Mouse (Mus musculus) liver, embryonic 14.5 days (tissue): ENCODE measurements at regions not wholly inside any gene's neighbourhood (a gene's known extent, or its start where the extent isn't known, plus 50 kb on each side); places are given as distances from the start of the nearest gene placed in this dataset.

Experiments used
- ATAC-seq: fragments of 200-750 bp; cut with Nextera tagmentation; 2 replicates; pipeline ENCODE4 v1.8.0; 2017; ENCODE audit warnings: moderate number of reproducible peaks, mild to moderate bottlenecking, moderate library complexity; ENCODE audit not compliant: insufficient read depth
- DNase-seq, 3 experiments: peaks; one replicate each; pipeline ENCODE4 v3.0.0-alpha.2; 2012 to 2013; ENCODE audit warnings: low read depth in 3 of 3, low spot score in 3 of 3
- H3K27ac ChIP-seq: fragments of 300-500 bp; sonication (generic); 2 replicates; pipeline ENCODE4 v1.5.1; 2014; ENCODE audit warnings: moderate library complexity, mild to moderate bottlenecking, control low read depth, inconsistent platforms
- H3K27me3 ChIP-seq: fragments of 300-500 bp; sonication (generic); 2 replicates; pipeline ENCODE4 v1.6.1; 2014; ENCODE audit warnings: mild to moderate bottlenecking, low read length, moderate library complexity; ENCODE audit not compliant: control insufficient read depth, insufficient read depth
- H3K36me3 ChIP-seq: fragments of 300-500 bp; sonication (generic); replicated peaks from 2 replicates; pipeline ENCODE4 v1.6.1; 2014; ENCODE audit warnings: low read depth; ENCODE audit not compliant: control insufficient read depth, insufficient read depth
- H3K4me1 ChIP-seq, 2 experiments: fragments of 200-500 bp in 1 of 2; fragments of 300-500 bp in 1 of 2; sonication (generic) in 1 of 2; replicated peaks; 2 replicates each; pipeline ENCODE4 v1.6.1; 2012 to 2014; ENCODE audit warnings: antibody characterized with exemption in 1 of 2, inconsistent platforms in 1 of 2, low read length in 1 of 2; ENCODE audit not compliant: control insufficient read depth in 2 of 2, insufficient read depth in 2 of 2
- H3K4me2 ChIP-seq: fragments of 300-500 bp; sonication (generic); 2 replicates; pipeline ENCODE4 v1.6.1; 2014; ENCODE audit warnings: low read depth, mild to moderate bottlenecking, control low read depth, moderate library complexity
- H3K4me3 ChIP-seq, 2 experiments: fragments of 200-500 bp in 1 of 2; fragments of 300-500 bp in 1 of 2; sonication (generic) in 1 of 2; 2 replicates each; pipeline ENCODE4 v1.5.1; 2012 to 2014; ENCODE audit warnings: low read depth in 2 of 2, low read length in 2 of 2, mild to moderate bottlenecking in 2 of 2, control low read depth in 1 of 2, inconsistent platforms in 1 of 2, moderate library complexity in 1 of 2; ENCODE audit not compliant: insufficient read depth in 1 of 2
- H3K9ac ChIP-seq: fragments of 300-500 bp; sonication (generic); replicated peaks from 2 replicates; pipeline ENCODE4 v1.6.1; 2014; ENCODE audit warnings: mild to moderate bottlenecking, control low read depth, moderate library complexity
- H3K9me3 ChIP-seq: fragments of 300-500 bp; sonication (generic); 2 replicates; pipeline ENCODE4 v1.6.1; 2016; ENCODE audit warnings: low read length, mixed read lengths; ENCODE audit not compliant: control insufficient read depth
- CTCF ChIP-seq: IDR thresholded peaks from 2 replicates; pipeline ENCODE4 v1.5.1; 2016; ENCODE audit warnings: antibody characterized with exemption, low read depth, control low read depth
- EP300 ChIP-seq: IDR thresholded peaks from 2 replicates; pipeline ENCODE4 v1.6.1; 2016; ENCODE audit warnings: antibody characterized with exemption, low read depth
- WGBS: fragments of 180-500 bp; shearing (Covaris S2); extraction: QIAGEN DNeasy Blood & Tissue Kit; methylation state at CpG from one replicate; pipeline ENCODE4 v1.1.7; 2014; ENCODE audit not compliant: insufficient replicate concordance; 5-methylcytosine and 5-hydroxymethylcytosine counted together

DNA sequence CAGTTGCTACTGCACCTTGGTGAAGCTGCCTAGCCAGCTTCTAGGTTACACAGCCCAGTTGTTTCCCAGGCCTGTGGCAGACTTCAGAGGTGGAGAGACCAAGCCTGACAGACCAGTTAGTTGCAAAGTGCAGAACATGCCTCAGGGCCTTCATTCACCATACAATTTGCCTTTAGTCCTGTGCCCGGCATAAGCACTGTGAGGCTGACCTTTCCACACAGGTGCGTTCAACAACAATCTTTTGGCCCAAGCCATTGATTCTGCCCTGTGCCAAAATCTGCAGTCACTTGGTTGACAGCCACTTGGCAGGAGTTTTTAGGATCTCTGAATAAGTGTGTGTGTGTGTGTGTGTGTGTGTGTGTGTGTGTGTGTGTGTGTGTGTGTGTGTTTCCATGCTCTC, 2400.5 kb upstream of the Gm7489 start:
- Histone ChIP-seq H3K27me3 (no peaks in the 10 kb centered on the region), H3K4me3 (no peak overlapping the region), H3K4me1 (no peaks in the 10 kb centered on the region), H3K36me3 (no peaks in the 10 kb centered on the region), H3K4me2 (no peak overlapping the region), H3K9me3 (no peaks in the 10 kb centered on the region), H3K9ac (no peak overlapping the region), H3K27ac (no peak overlapping the region)
- ATAC-seq = no peak
- no peak for TF ChIP-seq EP300
- TF ChIP-seq CTCF = no peak
- no peak for DNase-seq
- WGBS = 70% methylated on average over 2 of the region's 2 CpGs

- Histone ChIP-seq H3K4me2 (no peak overlapping the region), H3K27ac (no peak overlapping the region), H3K4me3 (no peak overlapping the region), H3K36me3 (no peaks in the 10 kb centered on the region), H3K27me3 (no peaks in the 10 kb centered on the region), H3K9me3 (no peaks in the 10 kb centered on the region), H3K9ac (no peak overlapping the region), H3K4me1 (no peaks in the 10 kb centered on the region)
- ATAC-seq (no peak), DNase-seq (no peak)
- TF ChIP-seq CTCF (no peak), EP300 (no peak)
- WGBS = 48% methylated on average over 2 of the region's 2 CpGs
Observed at GRCm38 (mm10) chr15:51485554-51485953, 2399.2 kb upstream of the Gm7489 start.

DNA sequence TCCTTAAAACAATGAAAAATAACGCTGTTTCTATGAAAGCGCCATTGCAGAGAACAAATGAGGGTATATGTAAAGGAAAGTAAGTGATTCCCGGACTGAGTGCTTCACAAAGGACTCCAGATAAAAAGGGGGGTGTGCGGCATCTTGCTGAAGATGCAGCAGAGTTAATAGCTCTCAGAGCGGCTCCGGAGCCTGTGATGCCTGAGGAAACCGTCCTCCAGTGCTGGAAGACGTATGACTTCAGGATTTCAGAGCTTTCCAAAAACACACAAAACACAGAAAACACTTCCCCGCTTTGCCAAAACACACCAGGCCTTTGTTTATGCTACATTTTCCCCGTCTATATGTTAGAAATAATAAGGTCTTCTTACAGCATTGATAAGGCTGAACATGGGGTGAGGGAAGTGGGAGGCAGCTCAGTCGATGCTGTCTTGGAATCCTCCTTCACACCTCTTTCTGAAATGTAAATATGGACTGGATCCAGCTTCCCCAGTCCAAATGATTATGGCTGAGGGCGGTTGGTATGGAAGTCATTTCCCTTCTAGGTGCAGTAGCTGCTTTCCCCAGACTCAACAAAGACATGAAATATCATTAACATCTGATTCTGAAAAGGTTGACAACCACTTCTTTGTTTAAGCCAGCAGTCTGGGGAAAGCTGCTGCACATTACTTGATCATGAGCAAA, 2382.5 kb upstream of the Gm7489 start:
- no peaks in the 10 kb centered on the region for H3K4me1 ChIP-seq
- no peak overlapping the region for H3K4me3 ChIP-seq
- no peaks in the 10 kb centered on the region for H3K27me3 ChIP-seq
- H3K9ac ChIP-seq = no peak overlapping the region
- TF ChIP-seq EP300 (no peak), CTCF (no peak)
- H3K36me3 ChIP-seq = no peaks in the 10 kb centered on the region
- DNase-seq (no peak), ATAC-seq (no peak)
- H3K9me3 ChIP-seq = no peaks in the 10 kb centered on the region
- 66% methylated on average over 12 of the region's 12 CpGs for WGBS
- no peak overlapping the region for H3K27ac ChIP-seq
- no peak overlapping the region for H3K4me2 ChIP-seq

DNA sequence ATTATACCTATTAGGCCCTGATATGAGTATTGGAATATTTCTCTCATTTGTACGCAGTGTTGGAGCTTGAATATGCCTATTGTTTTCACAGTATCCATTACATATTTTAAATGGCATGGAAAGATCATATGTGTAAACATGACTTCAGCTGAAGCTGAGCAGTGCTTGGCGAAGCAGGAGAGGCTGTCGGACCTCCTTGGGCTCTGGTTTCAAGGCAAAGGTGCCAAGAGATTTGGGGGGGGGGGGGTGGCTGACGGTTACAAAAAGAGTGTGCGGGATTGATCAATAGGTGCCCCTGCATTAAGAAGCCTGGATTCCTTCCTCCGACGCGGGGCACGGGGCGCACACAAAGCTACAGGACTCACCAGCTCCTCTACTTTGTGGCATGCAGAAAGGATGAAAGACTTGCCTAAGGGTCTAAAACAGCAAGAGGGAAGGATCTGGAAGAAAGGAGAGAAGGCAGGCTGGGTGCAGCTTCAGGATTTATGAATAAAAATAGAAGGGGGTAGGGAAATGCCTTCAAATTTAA, 2381.9 kb upstream of the Gm7489 start:
- Histone ChIP-seq H3K27ac (no peak overlapping the region), H3K4me1 (no peaks in the 10 kb centered on the region), H3K4me3 (no peak overlapping the region), H3K36me3 (no peaks in the 10 kb centered on the region), H3K9me3 (no peaks in the 10 kb centered on the region), H3K9ac (no peak overlapping the region), H3K27me3 (no peaks in the 10 kb centered on the region), H3K4me2 (no peak overlapping the region)
- WGBS = 66% methylated on average over 10 of the region's 10 CpGs
- DNase-seq = no peak
- no peak for ATAC-seq
- TF ChIP-seq CTCF = no peak
- TF ChIP-seq EP300 = no peak

- Histone ChIP-seq H3K36me3 (no peaks in the 10 kb centered on the region), H3K4me3 (no peak overlapping the region), H3K27me3 (no peaks in the 10 kb centered on the region), H3K4me2 (no peak overlapping the region), H3K9me3 (no peaks in the 10 kb centered on the region), H3K9ac (no peak overlapping the region), H3K4me1 (no peaks in the 10 kb centered on the region), H3K27ac (no peak overlapping the region)
- 57% methylated on average over 8 of the region's 8 CpGs for WGBS
- ATAC-seq = no peak
- DNase-seq = no peak
- TF ChIP-seq EP300 (no peak), CTCF (no peak)
Observed at GRCm38 (mm10) chr15:51503341-51503740, 2381.4 kb upstream of the Gm7489 start.
